Mouse (Mus musculus): ENCODE results near the gene Ablim1.
A peak's percentile ranks its signal among the peaks of the same experiment; 100 is the strongest.
"Not testable (repeated sequence)": the region's sequence is repeated elsewhere in the genome, so short reads cannot be mapped to it uniquely, and the experiment has no call there.

The Ablim1 gene

GRCm38 (mm10) chr19:57152357-57152756 lies 162.4 kb downstream of the Ablim1 start:
- no peak for DNase-seq (ENCODE audit: low spot score)

- no peak for DNase-seq (ENCODE audit: low spot score)
These were observed 163.2 kb downstream of the Ablim1 start for GRCm38 (mm10) chr19:57151504-57151903.

DNA sequence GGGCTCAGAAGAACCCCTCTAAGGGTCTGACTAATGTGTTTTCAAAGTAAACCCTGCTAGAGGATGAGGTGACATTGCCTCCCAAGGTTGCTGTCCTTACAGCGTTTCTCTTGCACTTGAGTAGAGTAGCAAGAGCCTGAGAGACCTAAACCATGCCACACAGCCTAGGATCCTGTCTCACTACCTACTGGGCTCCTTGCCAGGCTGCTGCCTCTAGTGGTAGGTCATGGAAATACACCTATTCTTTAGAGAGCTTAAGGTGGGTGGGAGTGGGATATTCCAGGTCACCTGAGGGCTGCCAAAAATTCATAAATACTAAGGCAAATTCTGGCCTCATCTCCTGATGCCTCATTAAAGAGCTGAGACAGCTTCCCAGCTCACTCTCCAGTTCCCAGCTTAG lies 164.4 kb downstream of the Ablim1 start:
- peak; percentile 51 for DNase-seq (ENCODE audit: low spot score)

- DNase-seq (ENCODE audit: low spot score) = no peak
These were observed 167.0 kb downstream of the Ablim1 start for GRCm38 (mm10) chr19:57147746-57148145.

DNA sequence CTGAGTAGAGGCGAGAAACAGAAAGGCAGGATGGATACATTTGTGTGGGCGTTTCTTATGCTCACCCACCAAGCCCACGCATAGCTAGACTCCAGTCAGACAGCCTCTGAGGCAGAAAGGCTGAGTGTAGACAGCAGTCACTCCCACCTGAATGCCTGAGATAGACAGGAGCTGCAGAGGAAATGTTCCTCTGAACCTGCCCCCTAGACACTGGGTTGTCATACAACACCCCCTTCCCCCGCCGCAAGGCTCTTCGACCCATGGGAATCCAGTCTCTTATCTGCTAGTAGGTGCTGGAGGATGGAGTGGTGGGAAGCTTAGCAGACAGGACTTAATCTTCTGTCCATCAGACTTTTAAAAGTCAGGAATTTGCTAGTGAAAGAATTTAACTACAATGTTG lies 167.8 kb downstream of the Ablim1 start:
- DNase-seq (ENCODE audit: low spot score) = no peak

GRCm38 (mm10) chr19:57143646-57144045 lies 171.1 kb downstream of the Ablim1 start:
- DNase-seq (ENCODE audit: low spot score) = no peak

- DNase-seq (ENCODE audit: low spot score) = no peak
These were observed 172.8 kb downstream of the Ablim1 start for GRCm38 (mm10) chr19:57141756-57142461.

- no peak for DNase-seq (ENCODE audit: low spot score)
These were observed 173.8 kb downstream of the Ablim1 start for GRCm38 (mm10) chr19:57140874-57141273.

- no peak for DNase-seq (ENCODE audit: low spot score)
These were observed 174.6 kb downstream of the Ablim1 start for GRCm38 (mm10) chr19:57140071-57140470.

DNA sequence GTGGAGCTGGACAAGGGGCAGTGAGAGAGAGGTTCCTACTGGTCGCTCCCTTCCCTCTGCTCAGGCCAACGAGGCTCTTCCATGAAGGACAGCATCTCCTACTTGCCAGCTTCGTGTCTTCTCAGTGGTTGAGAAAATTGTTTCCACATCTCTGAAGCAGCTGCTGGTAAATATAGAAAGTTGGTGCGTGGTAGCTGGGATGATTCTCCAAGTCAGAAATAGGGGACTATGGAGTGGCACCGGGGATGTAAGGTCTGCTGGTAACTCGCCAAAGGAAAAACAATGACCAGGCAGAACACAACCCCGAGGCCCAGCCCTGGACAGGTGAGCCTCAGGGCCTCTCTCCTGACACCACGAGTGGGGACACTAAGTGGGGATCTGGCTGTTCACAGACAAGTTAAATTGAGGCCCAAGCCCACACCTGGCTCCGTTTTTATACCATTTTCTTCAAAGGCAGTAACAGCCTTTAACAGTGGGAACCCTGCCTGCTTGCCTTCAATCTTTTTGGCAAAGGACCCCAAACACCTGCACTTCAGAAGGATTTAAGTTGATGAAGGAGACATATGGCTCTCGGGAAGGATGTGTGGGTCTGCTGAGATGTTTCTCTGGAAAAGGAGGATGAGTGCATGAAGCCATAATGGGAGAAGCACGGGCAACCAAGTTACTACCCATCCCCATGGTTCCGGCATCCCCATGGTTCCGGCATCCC lies 175.7 kb downstream of the Ablim1 start:
- no peak for DNase-seq (ENCODE audit: low spot score)

- DNase-seq (ENCODE audit: low spot score) = no peak
These were observed 176.2 kb downstream of the Ablim1 start for GRCm38 (mm10) chr19:57138469-57138868.

- no peak for DNase-seq (ENCODE audit: low spot score)
These were observed 176.7 kb downstream of the Ablim1 start for GRCm38 (mm10) chr19:57138045-57138444.

GRCm38 (mm10) chr19:57136228-57136627 lies 178.5 kb downstream of the Ablim1 start:
- DNase-seq (ENCODE audit: low spot score) = peak; percentile 68

GRCm38 (mm10) chr19:57135654-57136053 lies 179.1 kb downstream of the Ablim1 start:
- not testable (repeated sequence) for DNase-seq (ENCODE audit: low spot score)

DNA sequence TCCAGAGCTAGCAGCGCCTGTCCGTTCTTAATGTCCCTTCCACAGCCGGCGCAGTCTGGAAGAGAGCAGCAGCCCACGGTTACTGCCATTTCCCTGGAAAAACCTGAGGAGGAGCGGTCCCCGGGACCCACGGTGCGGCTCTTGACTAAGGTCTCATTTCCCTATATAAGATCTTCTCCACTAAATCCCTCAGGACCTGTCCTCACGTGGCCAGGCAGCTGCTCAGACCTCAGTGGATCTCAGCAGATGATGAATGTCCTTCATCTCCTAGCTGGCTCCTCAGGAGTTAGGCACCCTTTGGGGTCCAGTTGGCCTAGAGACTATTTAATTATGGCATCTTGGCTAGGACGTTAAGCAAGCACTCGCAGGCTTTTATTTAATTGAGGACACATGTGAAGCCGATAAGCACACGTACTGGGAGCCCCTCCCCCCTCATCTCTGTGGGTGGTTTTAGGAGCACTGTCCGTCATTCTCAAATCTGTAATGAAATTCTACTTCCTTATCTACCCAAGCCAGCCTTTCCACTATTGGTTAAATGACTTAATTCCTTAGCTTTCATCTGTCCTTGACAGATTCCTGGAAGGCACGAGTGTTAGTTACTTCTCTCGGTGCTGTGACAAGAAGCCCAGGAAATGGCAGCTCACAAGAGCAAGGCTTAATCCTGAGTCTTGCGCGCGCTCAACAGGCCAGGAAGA lies 179.9 kb downstream of the Ablim1 start:
- DNase-seq (ENCODE audit: low spot score) = no peak

GRCm38 (mm10) chr19:57132916-57133520 lies 181.7 kb downstream of the Ablim1 start:
- DNase-seq (ENCODE audit: low spot score) = no peak

DNA sequence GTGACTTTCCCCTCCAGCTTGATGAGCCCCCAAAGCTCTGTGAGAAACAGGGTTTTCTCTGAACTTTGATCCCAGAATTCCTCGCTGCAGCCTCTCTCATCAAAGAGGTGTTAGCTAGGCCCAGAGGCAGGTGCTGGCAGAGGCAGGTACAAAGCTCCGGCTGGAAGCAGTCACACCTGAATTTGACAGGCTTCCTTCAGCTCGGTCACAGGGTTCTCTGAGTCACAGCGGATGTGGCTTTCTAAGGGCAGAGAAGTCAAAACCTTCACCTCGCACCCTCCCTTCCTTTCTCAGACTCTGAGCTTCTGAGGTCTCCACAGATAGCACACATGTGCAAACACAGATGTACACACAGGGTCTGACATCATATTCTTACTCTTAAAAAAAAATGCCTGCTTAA lies 182.4 kb downstream of the Ablim1 start:
- DNase-seq (ENCODE audit: low spot score) = no peak

- no peak for DNase-seq (ENCODE audit: low spot score)
These were observed 183.4 kb downstream of the Ablim1 start for GRCm38 (mm10) chr19:57131366-57131765.

DNA sequence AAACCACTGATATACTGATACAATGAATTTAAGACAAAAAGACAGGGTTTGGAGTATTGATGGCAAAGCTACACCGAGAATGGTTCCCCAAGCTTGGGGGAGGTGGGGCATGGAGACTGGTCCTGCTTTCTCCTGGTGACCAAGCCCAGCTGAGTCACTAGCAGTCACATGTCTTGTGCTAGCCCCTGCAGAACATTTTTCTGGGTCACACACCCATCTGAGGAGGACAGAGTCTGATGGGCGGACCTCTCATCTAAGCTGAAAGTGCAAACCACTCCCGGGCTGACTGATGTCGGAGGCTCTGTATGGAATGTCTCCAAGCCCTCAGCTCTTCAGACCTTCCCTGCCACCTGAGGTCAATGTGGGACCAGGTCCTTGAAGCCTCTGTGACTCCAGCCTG lies 184.1 kb downstream of the Ablim1 start:
- DNase-seq (ENCODE audit: low spot score) = no peak

GRCm38 (mm10) chr19:57129729-57130128 lies 185.0 kb downstream of the Ablim1 start:
- no peak for DNase-seq (ENCODE audit: low spot score)

- no peak for DNase-seq (ENCODE audit: low spot score)
These were observed 186.7 kb downstream of the Ablim1 start for GRCm38 (mm10) chr19:57128037-57128436.

GRCm38 (mm10) chr19:57127523-57127922 lies 187.2 kb downstream of the Ablim1 start:
- DNase-seq (ENCODE audit: low spot score) = no peak

DNA sequence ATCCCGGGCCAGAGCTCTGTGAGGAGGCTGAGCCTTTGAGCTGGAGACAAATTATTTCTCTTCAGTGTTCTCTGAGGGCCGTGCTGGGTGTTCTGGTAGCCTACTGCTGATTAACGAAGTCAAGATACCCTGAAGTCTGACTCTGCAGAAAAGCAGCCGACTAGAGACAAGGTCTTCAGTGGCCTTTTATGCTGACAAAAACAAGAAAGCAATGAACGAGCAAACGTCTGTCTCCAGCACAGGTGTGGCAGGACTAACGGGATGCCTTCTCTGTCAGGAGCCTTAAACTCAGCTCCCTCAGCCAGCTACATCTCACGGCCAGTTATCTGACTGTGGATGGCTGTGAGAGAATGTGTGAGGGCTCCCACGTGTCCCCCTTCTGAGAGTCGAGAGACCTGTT lies 187.8 kb downstream of the Ablim1 start:
- DNase-seq (ENCODE audit: low spot score) = no peak
